8 mouse cellular contexts compared by ENCODE assay signal in genomic region chr17:5402624-5403023, GRCm38 (mm10). TPM values are rescaled to one million over a fixed set of nuclear protein-coding genes. Genes with fewer than 3 reads are reported as not detected.
DNase-seq lines count a peak whose midpoint lies in the region; ATAC-seq and TF ChIP-seq lines count a peak whose summit lies in the region.

No protein-coding gene starts in this region.

- DNase-seq in B cell, adult 2 months: peak; percentile 76
- DNase-seq in embryonic facial prominence, embryonic 14.5 days (ENCODE audit: low spot score): peak; percentile 66
- DNase-seq in heart, embryonic 10.5 days (ENCODE audit: low spot score): peak; percentile 95
- DNase-seq in liver, embryonic 14.5 days (ENCODE audit: low read depth in 3 of 3, low spot score in 3 of 3): peak; percentile 30 to 58 (median 47)
- DNase-seq in neural tube, embryonic 10.5 days (ENCODE audit: extremely low spot score, low spot score): peak; percentile 83

- peaks cover under 1% of the 10 kb centered on the region; the same call in 1 of the 2 replicates for H3K4me1 ChIP-seq in bone marrow, adult 2 months (ENCODE audit: control insufficient read depth, insufficient read depth, low read length)
- peaks cover 5% of the 10 kb centered on the region for H3K4me1 ChIP-seq in embryonic facial prominence, embryonic 14.5 days (ENCODE audit: control insufficient read depth, insufficient read depth, low read length)
- H3K4me1 ChIP-seq in heart, embryonic 10.5 days: peaks cover 24% of the 10 kb centered on the region
- peaks cover 7% of the 10 kb centered on the region for H3K4me1 ChIP-seq in kidney, embryonic 14.5 days (ENCODE audit: control insufficient read depth, insufficient read depth, low read length)
- peaks cover 0 to 19% of the 10 kb centered on the region in 2 experiments; a peak in 2 of 4 replicates for H3K4me1 ChIP-seq in liver, embryonic 14.5 days (replicated peaks; ENCODE audit: control insufficient read depth in 2 of 2, insufficient read depth in 2 of 2, low read length in 1 of 2)
- H3K4me1 ChIP-seq in stomach, embryonic 15.5 days: 0 out of 2 replicates have a peak, but pooled peaks cover 6% of the 10 kb centered on the region

- H3K27ac ChIP-seq in bone marrow, adult 2 months (ENCODE audit: control insufficient read depth, insufficient read depth, low read depth, low read length, poor library complexity): no peak overlapping the region
- no peak overlapping the region for H3K27ac ChIP-seq in embryonic facial prominence, embryonic 14.5 days (replicated peaks; ENCODE audit: low read depth, low read length)
- no peak overlapping the region for H3K27ac ChIP-seq in heart, embryonic 10.5 days
- no peak overlapping the region for H3K27ac ChIP-seq in kidney, embryonic 14.5 days (ENCODE audit: low read depth, low read length)
- no peak overlapping the region for H3K27ac ChIP-seq in liver, embryonic 14.5 days
- no peak overlapping the region for H3K27ac ChIP-seq in stomach, embryonic 15.5 days

- TF ChIP-seq EP300 in liver, embryonic 14.5 days (IDR thresholded peaks at IDR 0.05; ENCODE audit: low read depth): no peak

- no peaks in the 10 kb centered on the region for H3K9me3 ChIP-seq in embryonic facial prominence, embryonic 14.5 days (ENCODE audit: control insufficient read depth, low read length)
- no peaks in the 10 kb centered on the region for H3K9me3 ChIP-seq in heart, embryonic 10.5 days
- H3K9me3 ChIP-seq in kidney, embryonic 14.5 days (ENCODE audit: control insufficient read depth, low read length): no peaks in the 10 kb centered on the region
- H3K9me3 ChIP-seq in liver, embryonic 14.5 days (ENCODE audit: control insufficient read depth, low read length): no peaks in the 10 kb centered on the region
- no peaks in the 10 kb centered on the region for H3K9me3 ChIP-seq in stomach, embryonic 15.5 days

- peak; percentile 79 for ATAC-seq in embryonic facial prominence, embryonic 14.5 days (ENCODE audit: low read depth)
- peak; percentile 87 for ATAC-seq in kidney, embryonic 14.5 days (ENCODE audit: low FRiP score, low TSS enrichment)
- peak; percentile 66; the same call in 1 of the 2 replicates for ATAC-seq in liver, embryonic 14.5 days (ENCODE audit: insufficient read depth)
- peak; percentile 59; the same call in 1 of the 2 replicates for ATAC-seq in stomach, embryonic 15.5 days (ENCODE audit: insufficient read depth, low FRiP score, low read depth)

- no peaks in the 10 kb centered on the region for H3K27me3 ChIP-seq in embryonic facial prominence, embryonic 14.5 days (replicated peaks; ENCODE audit: control insufficient read depth, insufficient read depth, low read length)
- H3K27me3 ChIP-seq in heart, embryonic 10.5 days (ENCODE audit: insufficient read depth, poor library complexity, severe bottlenecking): peaks cover 48% of the 10 kb centered on the region
- peaks cover 4% of the 10 kb centered on the region; the same call in 1 of the 2 replicates for H3K27me3 ChIP-seq in kidney, embryonic 14.5 days (ENCODE audit: control insufficient read depth, insufficient read depth, low read length)
- no peaks in the 10 kb centered on the region for H3K27me3 ChIP-seq in liver, embryonic 14.5 days (ENCODE audit: control insufficient read depth, insufficient read depth, low read length)
- no peaks in the 10 kb centered on the region; the same call in 1 of the 2 replicates for H3K27me3 ChIP-seq in stomach, embryonic 15.5 days (replicated peaks)

- whole genome bisulfite sequencing in bone marrow, adult 2 months: 34% methylated on average over 8 of the region's 8 CpGs
- 27% methylated on average over 8 of the region's 8 CpGs for WGBS in embryonic facial prominence, embryonic 14.5 days
- WGBS in heart, embryonic 10.5 days: 35% methylated on average over 8 of the region's 8 CpGs
- 32% methylated on average over 8 of the region's 8 CpGs for WGBS in kidney, embryonic 14.5 days
- WGBS in liver, embryonic 14.5 days (ENCODE audit: insufficient replicate concordance): 36% methylated on average over 8 of the region's 8 CpGs
- 28% methylated on average over 8 of the region's 8 CpGs for WGBS in stomach, embryonic 15.5 days

- TF ChIP-seq CTCF in bone marrow, adult 2 months (IDR thresholded peaks at IDR 0.05; ENCODE audit: control insufficient read depth, insufficient read depth, low read length): peak; percentile 90
- TF ChIP-seq CTCF in liver, embryonic 14.5 days (IDR thresholded peaks at IDR 0.05; ENCODE audit: low read depth): peak; percentile 96

- no peaks in the 10 kb centered on the region for H3K36me3 ChIP-seq in embryonic facial prominence, embryonic 14.5 days (ENCODE audit: control insufficient read depth, insufficient read depth, low read length)
- no peaks in the 10 kb centered on the region for H3K36me3 ChIP-seq in heart, embryonic 10.5 days
- no peaks in the 10 kb centered on the region for H3K36me3 ChIP-seq in kidney, embryonic 14.5 days (ENCODE audit: control insufficient read depth, insufficient read depth, low read length)
- no peaks in the 10 kb centered on the region for H3K36me3 ChIP-seq in liver, embryonic 14.5 days (replicated peaks; ENCODE audit: control insufficient read depth, insufficient read depth, low read depth)
- no peaks in the 10 kb centered on the region for H3K36me3 ChIP-seq in stomach, embryonic 15.5 days

- TF ChIP-seq POLR2A in bone marrow, adult 2 months (IDR thresholded peaks at IDR 0.05; ENCODE audit: borderline replicate concordance, control insufficient read depth, low read depth, low read length): no peak

- H3K9ac ChIP-seq in embryonic facial prominence, embryonic 14.5 days (ENCODE audit: low read depth, low read length): no peak overlapping the region
- H3K9ac ChIP-seq in kidney, embryonic 14.5 days (ENCODE audit: low read depth, low read length): no peak overlapping the region
- H3K9ac ChIP-seq in liver, embryonic 14.5 days (replicated peaks): no peak overlapping the region
- no peak overlapping the region for H3K9ac ChIP-seq in stomach, embryonic 15.5 days

- H3K4me3 ChIP-seq in bone marrow, adult 2 months (replicated peaks; ENCODE audit: control insufficient read depth, low read depth, low read length): no peak overlapping the region
- no peak overlapping the region for H3K4me3 ChIP-seq in embryonic facial prominence, embryonic 14.5 days (ENCODE audit: low read depth, low read length)
- 0 out of 2 replicates have a peak overlapping the region, but pooled peaks have one; percentile 36 for H3K4me3 ChIP-seq in heart, embryonic 10.5 days
- H3K4me3 ChIP-seq in kidney, embryonic 14.5 days (ENCODE audit: low read length): no peak overlapping the region
- H3K4me3 ChIP-seq in liver, embryonic 14.5 days (ENCODE audit: insufficient read depth in 1 of 2, low read depth in 2 of 2, low read length in 2 of 2): no peak overlapping the region
- H3K4me3 ChIP-seq in stomach, embryonic 15.5 days (replicated peaks): no peak overlapping the region

- peak overlapping the region; percentile 32 for H3K4me2 ChIP-seq in embryonic facial prominence, embryonic 14.5 days (ENCODE audit: low read depth, low read length)
- no peak overlapping the region for H3K4me2 ChIP-seq in kidney, embryonic 14.5 days (replicated peaks; ENCODE audit: low read depth, low read length)
- peak overlapping the region; percentile 40 for H3K4me2 ChIP-seq in liver, embryonic 14.5 days (ENCODE audit: low read depth)
- peak overlapping the region; percentile 44 for H3K4me2 ChIP-seq in stomach, embryonic 15.5 days

RNA-seq across cellular contexts. Expression of gene Ldhal6b, which starts 15.9 kb away (rescaled TPM):
- polyA plus RNA-seq in bone marrow, adult 2 months (2011; ENCODE audit: insufficient read depth, insufficient read length, low replicate concordance, missing spikeins): not detected in 2 replicates
- polyA plus RNA-seq in embryonic facial prominence, embryonic 14.5 days (2014; fragmentation: Nextera tagmentation; extraction: Ambion mirVana): 0.15 TPM in 1 of 2 replicates, not detected in the other
- polyA plus RNA-seq in heart, embryonic 10.5 days (2016; fragmentation: Nextera tagmentation; extraction: Ambion mirVana): not detected in 2 replicates
- polyA plus RNA-seq in kidney, embryonic 14.5 days (2014; fragmentation: Nextera tagmentation; extraction: Ambion mirVana): not detected in 2 replicates
- 0.02 and 0.09 TPM in 2 replicates for polyA plus RNA-seq in liver, embryonic 14.5 days (2012; rRNA removed)
- polyA plus RNA-seq in liver, embryonic 14.5 days (2014; fragmentation: Nextera tagmentation; extraction: Ambion mirVana): not detected in 2 replicates
- not detected in 2 replicates for polyA plus RNA-seq in stomach, embryonic 15.5 days (2015; fragmentation: Nextera tagmentation; extraction: Ambion mirVana)

RNA-seq across cellular contexts. Expression of gene Tmem242, which starts 37.4 kb away (rescaled TPM):
- polyA plus RNA-seq in bone marrow, adult 2 months (2011; ENCODE audit: insufficient read depth, insufficient read length, low replicate concordance, missing spikeins): 22.8 and 33.6 TPM in 2 replicates
- 116 and 122 TPM in 2 replicates for polyA plus RNA-seq in embryonic facial prominence, embryonic 14.5 days (2014; fragmentation: Nextera tagmentation; extraction: Ambion mirVana)
- 89.6 and 117 TPM in 2 replicates for polyA plus RNA-seq in heart, embryonic 10.5 days (2016; fragmentation: Nextera tagmentation; extraction: Ambion mirVana)
- 142 and 174 TPM in 2 replicates for polyA plus RNA-seq in kidney, embryonic 14.5 days (2014; fragmentation: Nextera tagmentation; extraction: Ambion mirVana)
- polyA plus RNA-seq in liver, embryonic 14.5 days (2012; rRNA removed): 9.7 and 10.5 TPM in 2 replicates
- 42.1 and 42.5 TPM in 2 replicates for polyA plus RNA-seq in liver, embryonic 14.5 days (2014; fragmentation: Nextera tagmentation; extraction: Ambion mirVana)
- 104 and 126 TPM in 2 replicates for polyA plus RNA-seq in stomach, embryonic 15.5 days (2015; fragmentation: Nextera tagmentation; extraction: Ambion mirVana)
